33 mouse cellular contexts compared by ENCODE assay signal in genomic region chr6:71002656-71003055, GRCm38 (mm10). TPM values are rescaled to one million over a fixed set of nuclear protein-coding genes. Genes with fewer than 3 reads are reported as not detected.
"Had no signal": no experiment of that assay in that cellular context is flagged by ENCODE, and none has a peak within 500 bp of the region (broad histone marks: within the 10 kb centered on the region; RNA-seq: fewer than 3 reads in every experiment).

No protein-coding gene starts in this region.

- H3K9me3 ChIP-seq: embryonic facial prominence, embryonic 12.5 days; embryonic facial prominence, embryonic 13.5 days; embryonic facial prominence, embryonic 15.5 days; forebrain, embryonic 10.5 days; forebrain, embryonic 12.5 days; forebrain, embryonic 13.5 days; forebrain, embryonic 15.5 days had no signal

- DNase-seq: cerebellum, adult 18-20 months; cerebellum, adult 2 months; cerebellum, adult 8-10 months; cerebellum, adult 9-10 months; cerebellum, adult 9-11 months; cerebellum, postnatal 10 days; cerebellum, postnatal 14 days; cerebellum, postnatal 25 days; cerebellum, postnatal 36 days; embryo, embryonic 11 days; forebrain, postnatal 0 days; gastrocnemius, adult 2 months; gastrocnemius, postnatal 10 days; gastrocnemius, postnatal 14 days; gastrocnemius, postnatal 25 days; gastrocnemius, postnatal 36 days; heart, adult 11 months; heart, adult 18-20 months; heart, adult 2 months had no signal

- H3K9ac ChIP-seq: embryonic facial prominence, embryonic 12.5 days; embryonic facial prominence, embryonic 13.5 days; embryonic facial prominence, embryonic 15.5 days; forebrain, embryonic 12.5 days; forebrain, embryonic 13.5 days; forebrain, embryonic 15.5 days; forebrain, postnatal 0 days had no signal

- H3K36me3 ChIP-seq: embryonic facial prominence, embryonic 12.5 days; embryonic facial prominence, embryonic 13.5 days; embryonic facial prominence, embryonic 15.5 days; forebrain, embryonic 10.5 days; forebrain, embryonic 12.5 days; forebrain, embryonic 15.5 days had no signal

- H3K4me2 ChIP-seq: embryonic facial prominence, embryonic 12.5 days; embryonic facial prominence, embryonic 13.5 days; embryonic facial prominence, embryonic 15.5 days; forebrain, embryonic 12.5 days; forebrain, embryonic 13.5 days; forebrain, embryonic 15.5 days had no signal

- H3K27me3 ChIP-seq: embryonic facial prominence, embryonic 12.5 days; embryonic facial prominence, embryonic 13.5 days; embryonic facial prominence, embryonic 15.5 days; forebrain, embryonic 12.5 days; forebrain, embryonic 13.5 days; forebrain, embryonic 15.5 days had no signal

- ATAC-seq: forebrain, embryonic 13.5 days; forebrain, embryonic 14.5 days; forebrain, embryonic 15.5 days; forebrain, embryonic 16.5 days; forebrain, postnatal 0 days had no signal

- H3K4me3 ChIP-seq: embryonic facial prominence, embryonic 12.5 days; embryonic facial prominence, embryonic 13.5 days; embryonic facial prominence, embryonic 15.5 days; erythroblast, embryonic 14.5 days; forebrain, embryonic 10.5 days; forebrain, embryonic 12.5 days; forebrain, embryonic 13.5 days; forebrain, embryonic 15.5 days; gastrocnemius, adult 2 months; heart, adult 2 months had no signal

- H3K27ac ChIP-seq: embryonic facial prominence, embryonic 12.5 days; embryonic facial prominence, embryonic 13.5 days; embryonic facial prominence, embryonic 15.5 days; forebrain, embryonic 10.5 days; forebrain, embryonic 12.5 days; forebrain, embryonic 13.5 days; forebrain, embryonic 15.5 days; gastrocnemius, adult 2 months; heart, adult 2 months had no signal

- H3K4me1 ChIP-seq: embryonic facial prominence, embryonic 12.5 days; embryonic facial prominence, embryonic 13.5 days; embryonic facial prominence, embryonic 15.5 days; forebrain, embryonic 12.5 days; forebrain, embryonic 13.5 days; forebrain, embryonic 15.5 days had no signal

RNA-seq across cellular contexts. Expression of gene Foxi3, which starts 46.3 kb away (rescaled TPM):
- polyA plus RNA-seq: cerebellum, adult 2 months; cortical plate, adult 2 months; erythroblast, embryonic 14.5 days; forebrain, embryonic 11.5 days; forebrain, embryonic 13.5 days; forebrain, embryonic 14.5 days; forebrain, embryonic 15.5 days; forebrain, embryonic 16.5 days; forebrain, postnatal 0 days; frontal cortex, adult 2 months; gonadal fat pad, adult 2 months; heart, adult 2 months had no signal
